Mouse (Mus musculus): ENCODE measurements around the gene Golga4.

The Golga4 gene

DNA sequence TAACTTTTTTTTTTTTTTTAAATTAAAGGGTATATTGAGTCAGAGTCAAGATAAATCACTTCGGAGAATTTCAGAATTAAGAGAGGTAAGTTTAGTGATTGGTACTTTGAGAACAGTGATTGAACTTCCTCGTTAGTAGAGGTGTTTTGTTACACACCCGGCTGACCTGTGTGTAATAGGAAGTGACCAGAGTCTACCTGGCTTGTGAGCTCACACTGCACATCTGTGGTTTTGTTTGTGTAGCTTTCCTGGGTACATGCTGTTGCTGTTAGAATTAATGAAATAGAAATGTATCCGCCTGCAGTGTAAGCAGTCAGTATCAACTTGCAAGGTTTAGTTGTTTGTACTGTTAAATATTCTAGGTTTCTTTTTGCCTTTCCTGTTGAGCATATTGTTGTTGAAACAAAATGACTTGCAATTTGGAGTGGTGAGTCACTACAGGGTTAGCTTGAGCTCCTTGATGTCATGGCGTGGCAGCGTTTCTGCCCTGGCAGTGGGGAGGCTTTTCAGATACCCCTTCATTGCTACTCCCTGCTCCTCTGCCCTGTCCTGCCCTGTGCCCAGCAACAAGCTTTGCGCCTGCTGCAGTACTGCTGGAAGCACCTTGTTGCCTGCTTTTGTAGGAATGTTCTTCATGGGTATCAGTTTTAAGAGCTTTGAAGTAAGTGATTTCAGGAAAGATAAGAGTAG lies 26.6 kb downstream of the Golga4 start:
- DNase-seq: no peak

DNA sequence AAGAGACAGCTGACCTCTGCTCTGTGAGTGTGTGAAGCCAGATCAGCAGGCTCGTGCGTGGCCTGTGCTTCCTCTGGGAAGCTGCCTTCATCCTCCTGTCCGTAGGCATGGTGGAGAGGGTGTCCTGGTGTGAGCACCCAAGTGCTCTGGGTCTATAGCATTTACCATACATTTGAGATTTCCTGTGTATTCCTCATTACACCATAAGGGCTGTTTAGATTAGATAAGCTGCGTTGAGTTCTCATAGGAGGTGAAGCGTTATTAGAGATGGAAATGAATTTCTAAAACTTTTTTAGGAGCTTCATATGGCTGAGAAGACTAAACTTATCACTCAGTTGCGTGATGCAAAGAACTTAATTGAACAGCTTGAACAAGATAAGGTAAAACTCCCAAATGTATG lies 30.9 kb downstream of the Golga4 start:
- no peak for DNase-seq

DNA sequence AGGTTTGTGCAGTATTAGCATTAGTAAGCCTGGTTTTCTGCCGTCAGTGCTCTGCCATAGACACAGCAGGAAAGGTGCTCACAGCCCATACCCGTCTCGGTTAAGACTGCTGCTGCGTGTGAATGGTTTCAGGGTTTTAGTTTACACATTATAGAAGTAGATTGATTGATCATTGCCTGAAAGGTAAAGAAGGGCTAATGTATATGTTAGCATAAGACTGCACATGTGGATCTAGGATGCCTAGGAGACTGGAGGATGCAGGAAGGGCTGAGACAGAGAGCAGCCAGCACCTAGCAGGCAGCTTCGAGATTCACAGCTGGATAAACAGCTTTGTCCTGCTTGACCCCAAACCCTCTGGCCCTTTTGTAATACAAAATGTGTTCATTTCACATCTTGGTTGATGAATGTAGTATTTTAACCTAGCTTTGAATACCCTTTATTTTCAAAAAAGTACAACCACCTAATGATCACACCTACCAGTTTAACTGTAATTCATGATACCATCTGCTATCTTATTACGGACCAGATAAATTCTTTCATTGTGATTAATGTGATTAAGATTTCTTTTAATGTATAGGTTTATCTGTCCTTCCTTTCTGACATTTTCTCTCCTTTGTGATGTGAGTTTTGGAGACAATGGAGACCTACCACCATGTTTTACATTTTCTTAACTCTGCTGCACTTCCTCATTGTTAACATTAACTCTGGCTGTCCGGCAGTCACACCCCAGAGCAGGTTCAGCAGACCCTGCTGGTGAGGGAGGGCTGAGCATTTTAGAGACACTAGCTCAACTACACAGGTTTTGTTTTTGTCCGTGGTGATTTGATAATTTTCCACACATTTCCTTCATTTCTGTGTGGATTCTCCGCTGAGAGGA lies 31.6 kb downstream of the Golga4 start:
- DNase-seq: no peak

DNA sequence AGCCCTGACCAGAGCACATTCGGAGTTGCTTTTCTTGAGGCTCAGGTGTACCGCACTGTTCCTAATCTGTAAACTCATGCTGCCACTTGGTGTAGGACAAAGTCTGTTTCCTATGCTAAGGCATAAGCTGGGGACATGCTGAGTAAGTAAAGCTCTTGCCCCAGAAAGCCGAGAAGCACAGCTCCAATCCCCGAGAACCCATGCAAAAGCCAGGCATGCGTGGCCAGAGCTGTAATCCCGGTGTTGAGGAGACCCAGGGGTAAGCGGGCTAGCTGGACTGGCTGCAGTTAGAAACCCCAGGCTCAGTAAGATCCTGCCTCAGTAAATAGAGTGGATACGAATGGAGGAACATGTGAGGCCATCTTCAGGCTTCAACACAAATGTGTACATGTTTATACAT lies 35.8 kb downstream of the Golga4 start:
- DNase-seq: no peak

DNA sequence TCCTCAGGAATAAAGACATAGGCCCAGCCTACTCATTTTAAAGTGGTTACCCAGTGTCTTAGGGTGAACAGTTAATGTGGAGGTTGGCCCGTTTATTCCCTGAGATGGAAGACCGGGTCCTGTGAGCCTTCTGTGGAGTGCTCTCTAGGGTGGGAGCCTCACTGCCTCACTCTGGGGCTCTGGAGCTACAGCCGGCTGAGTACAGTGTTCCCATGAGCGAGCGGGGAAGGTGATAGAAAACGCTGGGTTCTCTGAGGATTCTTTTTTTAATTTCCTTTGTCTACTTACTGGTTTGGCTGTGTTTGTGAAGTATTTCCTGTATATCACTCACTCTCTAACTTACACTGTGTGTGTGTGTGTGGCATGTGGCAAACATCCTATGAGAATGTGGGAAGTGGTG lies 39.1 kb downstream of the Golga4 start:
- no peak for DNase-seq

DNA sequence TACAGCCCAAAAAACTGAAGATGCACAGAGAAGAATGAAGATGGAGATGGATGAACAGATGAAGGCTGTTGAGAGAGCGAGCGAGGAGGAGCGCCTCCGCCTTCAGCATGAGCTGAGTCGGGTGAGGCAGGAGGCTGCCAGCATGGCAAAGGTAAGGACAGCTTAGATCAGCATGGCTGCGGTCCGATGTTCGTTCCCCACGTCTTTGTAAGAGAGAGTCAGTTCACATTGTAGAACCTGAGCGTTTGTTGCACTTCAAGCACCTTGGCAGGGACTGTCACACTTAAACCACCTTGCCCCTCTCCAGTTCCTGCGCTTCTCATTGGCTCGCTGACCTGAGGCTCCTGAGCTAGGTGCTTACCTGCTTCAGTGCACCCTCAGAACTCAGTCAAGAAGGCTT lies 42.6 kb downstream of the Golga4 start:
- no peak for DNase-seq

DNA sequence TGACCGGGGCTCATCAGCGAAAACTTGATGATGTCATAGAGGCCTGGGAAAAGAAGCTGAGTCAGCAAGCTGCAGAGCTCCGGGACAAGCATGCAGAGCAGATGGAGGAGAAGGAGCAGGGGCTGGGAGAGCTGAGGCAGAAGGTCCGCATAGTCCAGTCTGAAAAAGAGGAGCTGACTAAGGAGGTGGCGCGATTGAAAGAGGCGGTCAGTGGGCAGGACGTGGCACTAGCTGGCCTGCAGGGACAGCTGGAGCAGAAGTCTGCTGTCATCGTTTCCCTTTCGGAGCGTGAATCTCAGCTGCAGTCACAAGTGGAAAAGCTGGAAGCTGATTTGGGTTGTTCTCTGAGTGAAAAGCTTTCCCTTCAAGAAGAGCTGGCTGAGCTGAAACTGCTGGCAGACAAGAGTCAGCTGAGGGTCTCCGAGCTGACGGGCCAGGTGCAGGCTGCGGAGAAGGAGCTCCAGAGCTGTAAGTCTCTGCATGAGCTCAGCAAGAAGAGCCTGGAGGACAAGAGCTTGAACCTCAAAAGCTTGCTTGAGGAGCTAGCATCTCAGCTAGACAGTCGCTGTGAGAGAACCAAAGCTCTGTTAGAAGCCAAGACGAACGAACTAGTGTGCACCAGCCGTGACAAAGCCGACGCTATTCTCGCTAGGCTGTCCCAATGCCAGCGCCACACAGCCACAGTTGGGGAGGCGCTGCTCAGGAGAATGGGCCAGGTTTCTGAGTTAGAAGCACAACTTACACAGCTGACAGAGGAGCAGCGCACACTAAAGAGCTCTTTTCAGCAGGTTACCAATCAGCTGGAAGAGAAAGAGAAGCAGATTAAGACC lies 51.1 kb downstream of the Golga4 start:
- no peak for DNase-seq

DNA sequence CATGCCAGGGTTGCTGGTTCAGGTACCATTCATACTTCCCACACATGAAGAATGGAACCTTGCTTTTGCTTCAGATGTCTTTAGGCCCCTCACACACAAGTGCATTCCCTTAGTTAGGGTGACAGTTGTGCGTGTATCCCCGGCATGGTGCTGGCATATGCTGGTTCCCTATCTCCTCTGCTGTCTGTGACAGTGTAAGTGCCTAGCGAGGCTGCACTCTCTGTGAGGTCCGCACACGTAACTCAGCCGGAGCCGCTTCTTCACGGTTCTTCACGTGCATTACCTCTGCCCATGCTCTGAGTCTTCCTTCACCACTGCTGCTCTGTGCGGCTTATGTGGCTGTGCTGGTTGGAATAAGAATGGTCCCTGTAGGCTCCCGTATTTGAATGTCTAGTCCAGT lies 57.3 kb downstream of the Golga4 start:
- no peak for DNase-seq

DNA sequence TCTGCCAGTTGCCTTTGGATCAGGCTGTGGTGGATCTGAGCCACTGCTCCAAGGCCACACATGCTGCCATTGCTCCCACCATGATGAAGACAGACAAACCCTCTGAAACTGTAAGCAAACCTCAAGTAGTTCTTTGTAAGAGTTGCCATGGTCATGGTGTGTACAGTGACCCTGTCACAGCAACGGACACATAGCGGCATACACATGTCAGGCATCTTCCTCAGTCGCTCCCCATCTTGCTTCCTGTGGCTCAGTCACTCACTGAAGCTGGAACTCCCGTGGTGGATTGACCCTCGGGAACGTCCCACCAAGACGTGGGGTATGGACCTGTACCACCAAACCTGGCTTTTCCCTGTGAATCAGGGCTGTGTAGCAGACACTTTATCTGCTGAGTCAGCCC lies 57.8 kb downstream of the Golga4 start:
- no peak for DNase-seq

DNA sequence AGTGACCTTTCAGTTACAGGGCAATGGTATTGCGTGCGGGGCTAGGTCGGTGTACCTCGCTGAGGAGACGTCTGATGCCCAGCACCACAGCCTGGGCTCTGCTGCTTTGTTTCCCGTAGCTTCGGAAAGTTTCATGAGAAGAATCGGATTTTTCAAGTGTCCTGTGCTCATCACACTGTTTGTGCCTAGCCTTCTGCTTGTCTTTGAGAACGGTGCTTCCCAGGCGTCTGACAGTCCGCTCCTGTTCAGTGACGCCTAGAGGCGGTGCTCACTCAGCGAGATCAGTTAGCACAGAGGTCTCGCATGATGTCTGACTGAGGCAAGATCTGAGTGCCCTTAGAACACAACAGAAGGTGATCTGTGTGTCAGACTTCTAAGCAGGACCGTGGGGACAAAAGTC lies 58.6 kb downstream of the Golga4 start:
- no peak for DNase-seq

DNA sequence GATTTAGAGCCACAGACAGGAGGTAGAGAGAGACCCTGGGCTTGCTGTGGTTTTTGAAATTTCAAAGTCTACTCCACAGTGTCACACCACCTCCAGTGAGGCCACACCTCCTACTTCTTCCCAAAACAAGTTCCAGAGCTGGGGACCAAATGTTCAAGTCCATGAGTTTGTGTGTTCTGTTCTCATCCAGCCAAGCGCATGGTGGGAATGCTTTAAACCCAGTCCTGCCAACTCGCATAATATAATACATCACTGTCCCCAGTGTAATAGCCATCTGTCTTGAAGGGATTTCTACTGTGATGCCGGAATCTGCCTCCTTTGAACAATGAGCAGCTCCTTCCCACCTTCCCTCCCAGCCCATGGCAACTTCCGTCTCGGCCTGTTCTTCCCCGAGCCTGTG lies 63.3 kb downstream of the Golga4 start:
- no peak for DNase-seq

DNA sequence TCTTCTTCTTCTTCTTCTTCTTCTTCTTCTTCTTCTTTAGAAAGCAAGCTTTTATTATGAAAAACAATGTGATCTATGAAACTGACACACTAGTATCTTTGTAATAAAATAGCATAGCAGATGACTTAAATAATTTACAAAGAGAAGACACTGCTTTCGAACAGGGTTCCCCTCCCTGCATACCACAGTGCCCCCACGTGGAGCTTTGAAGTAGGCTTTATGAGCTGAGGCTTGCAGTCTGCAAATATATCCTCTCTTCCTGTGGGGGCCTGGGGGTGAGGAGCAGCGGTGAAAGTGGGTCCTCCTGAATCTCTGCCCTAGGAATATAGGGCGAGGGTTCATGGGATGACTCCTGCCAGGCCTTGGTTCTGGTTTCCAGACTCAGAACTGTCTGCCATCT lies 64.8 kb downstream of the Golga4 start:
- DNase-seq: no peak

DNA sequence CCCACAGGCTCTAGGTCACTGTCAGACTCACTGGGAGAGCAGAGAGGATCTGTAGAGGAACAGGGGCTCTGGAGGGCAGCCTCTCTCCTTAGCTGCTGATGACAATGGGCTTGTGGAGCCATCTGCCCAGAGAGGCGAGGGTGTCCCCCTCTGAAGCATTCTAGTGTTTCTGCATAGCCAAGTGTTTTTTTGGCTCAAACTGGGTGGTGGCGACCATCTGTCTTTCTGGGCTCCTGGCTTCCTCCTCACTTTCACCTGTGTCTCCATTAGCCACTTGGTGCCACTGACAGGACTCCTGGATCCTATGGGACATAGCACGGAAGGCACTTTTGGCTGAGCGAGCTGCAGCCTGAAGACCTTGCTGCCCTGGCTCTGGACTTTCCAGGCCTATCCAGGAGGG lies 65.6 kb downstream of the Golga4 start:
- DNase-seq: no peak

DNA sequence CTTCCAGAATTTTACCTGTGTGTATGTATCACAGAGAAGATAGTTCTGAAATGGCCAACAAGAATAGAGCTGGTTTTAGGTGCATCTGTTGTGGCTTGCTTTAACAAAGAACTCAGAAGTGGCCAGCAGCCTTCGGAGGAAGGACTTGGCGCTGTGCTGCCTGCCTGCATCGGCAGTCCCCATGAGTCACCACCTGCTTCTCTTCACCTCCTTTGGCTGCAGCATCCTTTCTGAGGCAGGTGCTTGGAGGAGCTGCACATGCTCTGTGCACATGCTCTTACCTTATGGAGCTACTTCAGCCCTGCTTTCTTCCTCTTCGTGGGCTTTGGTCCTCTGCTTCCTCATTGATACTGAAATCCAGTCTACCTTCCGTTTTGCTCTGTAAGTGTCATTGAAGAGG lies 68.8 kb downstream of the Golga4 start:
- DNase-seq: no peak

DNA sequence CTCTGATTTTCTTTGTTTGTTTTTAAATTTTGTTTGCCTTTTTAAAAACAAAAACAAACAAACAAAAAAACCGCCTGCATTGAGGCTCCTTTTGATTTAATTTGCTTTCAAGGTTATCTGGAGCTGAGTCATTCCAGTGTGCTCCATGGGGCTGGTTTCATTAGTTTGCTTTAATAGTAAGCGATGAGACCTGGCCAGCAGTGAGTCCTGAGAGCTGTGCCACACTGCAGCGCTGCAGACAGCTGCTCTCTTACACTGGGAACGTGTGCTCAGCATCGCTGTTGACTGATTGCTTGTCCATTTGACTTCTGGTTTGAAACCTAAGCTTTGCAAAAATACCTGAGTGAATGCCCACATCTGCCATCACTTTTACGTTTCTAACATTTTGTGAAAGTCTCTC lies 74.3 kb downstream of the Golga4 start:
- no peak for DNase-seq

DNA sequence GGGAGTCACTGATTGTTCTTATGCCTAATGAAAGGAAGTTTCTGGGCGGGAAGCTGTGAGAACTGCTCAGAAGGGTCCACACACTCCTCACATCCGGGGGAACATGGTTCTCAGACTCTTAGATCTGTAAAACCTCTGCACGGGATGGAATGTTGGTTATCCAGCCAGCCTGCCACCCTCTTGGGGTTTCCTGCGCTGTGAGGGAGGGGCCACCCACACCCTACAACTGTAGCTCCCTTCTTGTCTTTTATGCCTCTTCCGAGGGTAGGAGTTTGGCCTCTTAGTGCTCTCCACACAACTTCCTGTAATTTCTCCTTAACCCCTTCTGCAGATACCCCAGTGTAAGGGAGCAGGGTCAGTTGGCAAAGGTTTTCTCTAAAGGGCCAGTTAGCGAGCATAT lies 76.7 kb downstream of the Golga4 start:
- no peak for DNase-seq

DNA sequence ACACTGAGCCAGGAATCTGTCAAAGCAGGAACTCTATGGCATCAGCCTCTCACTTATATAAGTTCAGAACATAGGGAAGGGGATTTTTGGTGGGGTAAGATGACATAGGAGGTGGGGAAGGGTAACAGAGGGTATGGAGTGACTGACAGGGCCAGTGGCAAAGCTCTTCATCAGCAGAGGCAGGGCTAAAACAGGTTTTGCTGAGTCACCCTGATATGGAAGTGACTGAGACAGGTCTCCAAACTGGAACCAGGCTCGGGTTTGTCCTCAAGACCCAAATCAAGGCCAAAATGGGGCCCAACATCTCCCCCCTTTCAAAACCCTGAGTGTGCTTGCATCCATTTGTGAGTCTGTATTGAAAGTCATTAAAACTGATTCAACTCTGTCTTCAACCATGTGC lies 78.8 kb downstream of the Golga4 start:
- DNase-seq: no peak

DNA sequence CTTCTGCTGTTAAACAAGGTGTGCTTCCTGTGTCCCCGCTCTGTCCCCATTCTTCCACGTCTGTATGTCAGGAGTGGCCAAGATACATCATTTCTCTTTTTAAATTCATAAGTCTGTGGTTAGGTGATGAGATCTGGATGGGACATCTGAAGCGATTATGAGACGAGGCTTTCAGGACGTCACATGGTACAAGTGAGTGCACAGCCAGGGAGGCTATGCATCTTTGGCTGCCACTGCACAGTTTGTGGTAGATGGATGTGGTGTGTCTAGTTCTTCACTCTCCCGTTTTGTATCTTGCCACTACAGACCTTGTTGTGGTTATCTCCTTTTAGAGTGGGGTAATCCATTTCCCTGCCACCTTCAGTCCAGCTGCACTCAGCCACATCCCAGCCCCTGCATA lies 79.9 kb downstream of the Golga4 start:
- no peak for DNase-seq

DNA sequence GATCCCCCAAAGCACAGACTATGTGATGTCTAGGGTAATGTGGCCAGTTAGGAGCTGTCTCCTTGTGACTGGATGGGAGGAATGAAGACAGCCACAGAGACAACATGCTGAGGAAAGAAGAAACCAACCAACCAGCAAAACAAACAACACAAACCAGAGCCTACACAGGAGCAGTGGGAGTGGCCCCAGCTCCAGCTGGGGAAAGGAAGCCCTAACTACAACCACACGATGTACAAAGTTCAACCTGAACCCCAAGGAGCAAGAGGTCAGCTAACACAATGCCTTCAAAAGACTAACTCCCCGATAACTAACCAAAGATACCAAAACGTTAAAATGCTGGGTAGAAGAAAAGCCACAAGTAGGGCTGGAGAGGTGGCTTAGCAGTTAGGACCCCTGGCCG lies 81.0 kb downstream of the Golga4 start:
- DNase-seq: no peak

DNA sequence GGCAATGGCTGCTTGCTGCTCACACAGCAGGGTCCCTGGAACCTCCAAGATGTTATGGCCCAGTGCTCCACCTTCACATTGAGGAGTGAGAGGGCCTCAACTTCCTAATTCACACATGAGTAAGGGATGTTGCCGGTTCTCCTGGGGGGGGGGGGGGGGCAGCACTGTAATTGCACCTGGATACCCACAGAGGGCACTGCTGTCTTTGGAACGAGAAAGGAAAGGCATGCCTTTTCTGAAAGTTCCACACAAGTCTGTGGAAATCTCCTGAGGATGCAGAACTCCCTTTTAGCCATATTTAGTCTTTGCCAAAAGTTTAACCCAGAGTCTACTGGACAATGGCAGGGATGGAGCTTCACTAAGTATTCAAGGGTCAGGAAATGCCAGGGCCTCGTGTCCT lies 83.2 kb downstream of the Golga4 start:
- DNase-seq: peak; percentile 28

DNA sequence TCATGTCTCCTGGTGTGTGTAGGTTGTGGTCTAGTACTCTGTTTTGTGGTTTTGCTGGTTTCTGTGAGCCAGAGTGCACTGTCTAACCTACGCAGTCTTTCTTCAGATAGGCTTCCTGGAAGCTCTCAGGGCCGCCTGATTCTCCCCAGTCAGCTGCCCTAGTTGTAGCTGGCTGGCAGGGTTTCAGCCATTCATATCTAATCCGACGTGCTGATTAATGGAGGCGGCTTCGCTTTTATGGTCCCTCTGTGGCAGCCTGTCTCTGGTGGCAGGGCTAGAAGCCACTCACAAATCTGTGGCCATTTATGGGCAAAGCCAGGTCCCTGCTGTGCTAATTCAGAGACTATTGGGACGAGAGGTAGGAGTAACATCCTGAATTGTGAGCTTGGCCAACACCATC lies 84.2 kb downstream of the Golga4 start:
- DNase-seq: no peak

DNA sequence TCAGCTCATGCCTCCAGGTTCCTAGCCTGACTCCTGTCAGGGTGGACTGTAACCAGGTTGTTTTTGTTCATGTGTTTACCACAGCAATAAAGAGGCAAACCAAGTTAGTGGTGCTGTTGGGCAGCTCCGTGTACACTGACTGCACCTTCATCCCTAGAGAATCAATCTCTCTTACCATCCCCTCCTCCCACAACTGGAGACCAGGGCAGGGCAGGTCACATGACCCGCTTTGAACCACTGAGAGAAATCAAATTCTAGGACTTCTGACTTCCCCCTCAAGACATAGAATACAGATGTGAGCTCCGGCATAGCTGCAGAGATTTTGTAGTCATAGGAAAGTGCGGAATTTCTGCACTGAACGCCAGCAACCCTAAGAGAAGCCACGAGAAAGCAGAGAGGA lies 85.6 kb downstream of the Golga4 start:
- no peak for DNase-seq

DNA sequence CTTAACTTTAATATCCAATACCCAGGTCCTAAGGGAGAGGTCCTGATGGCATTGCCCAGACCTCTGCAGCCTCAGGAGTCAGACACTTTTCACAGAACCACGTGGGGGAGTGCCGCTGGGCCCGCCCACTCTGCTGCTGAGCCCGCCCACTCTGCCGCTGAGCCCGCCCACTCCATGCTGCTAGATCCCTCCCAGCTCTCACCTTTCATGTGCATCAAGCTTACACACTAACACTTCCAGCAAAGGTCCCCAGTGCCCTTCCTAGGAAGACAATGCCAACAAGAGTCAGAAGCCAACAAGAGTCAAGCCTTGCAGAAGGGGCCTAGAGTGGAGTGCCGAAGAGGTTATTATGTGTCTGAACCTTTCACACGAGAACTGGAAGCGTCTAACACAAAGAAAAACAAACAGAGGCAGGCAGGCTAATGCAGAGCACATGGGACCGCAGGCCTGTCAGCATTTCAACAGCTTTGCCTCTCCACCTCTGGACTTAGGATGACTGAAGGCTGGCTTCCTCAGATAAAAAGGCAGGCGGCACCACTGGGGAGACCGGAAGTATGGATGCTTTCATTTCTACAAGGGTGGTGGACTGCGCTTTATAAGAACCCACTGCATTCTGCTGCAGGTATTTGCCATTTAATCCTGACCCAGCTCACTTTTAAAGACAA lies 86.7 kb downstream of the Golga4 start:
- peak; percentile 68 for DNase-seq

Measured in kidney, adult 18-20 months (tissue).